Mouse (Mus musculus) hematopoietic stem cell, adult 5-6 weeks (primary cell): ENCODE results near the gene Elf2. TPM values are rescaled to one million over a fixed set of nuclear protein-coding genes. Genes with fewer than 3 reads are reported as not detected.
A peak's percentile ranks its signal among the peaks of the same experiment; 100 is the strongest.

Experiments
- ATAC-seq, 2 experiments: fragments of 125-278 bp in 1 of 2; replicated peaks in 1 of 2; 2 replicates each; pipeline ENCODE4 v1.8.0; 2016 to 2017; ENCODE audit warnings: inconsistent platforms in 2 of 2, mild to moderate bottlenecking in 2 of 2, moderate number of reproducible peaks in 2 of 2, low read depth in 1 of 2, moderate TSS enrichment in 1 of 2; ENCODE audit not compliant: low FRiP score in 2 of 2, poor library complexity in 2 of 2, severe bottlenecking in 2 of 2, insufficient read depth in 1 of 2, low TSS enrichment in 1 of 2
- total RNA-seq: library from RNA; stranded (forward); fragments of 172-1452, 232-1000 nt; gene quantifications from 2 replicates; pipeline ENCODE4 v1.2.3, GENCODE M21; 2017

The Elf2 gene
- total RNA-seq, 1 experiment from 2014 or later = 205 TPM

GRCm38 (mm10) chr3:51311638-51312037, 28.8 kb downstream of the Elf2 start:
- ATAC-seq = peak; percentile 70 to 82

- no peak for ATAC-seq
Observed at GRCm38 (mm10) chr3:51310098-51310497, 30.4 kb downstream of the Elf2 start.

- ATAC-seq = no peak
Observed at GRCm38 (mm10) chr3:51306621-51307020, 33.8 kb downstream of the Elf2 start.

GRCm38 (mm10) chr3:51305961-51306360, 34.5 kb downstream of the Elf2 start:
- no peak for ATAC-seq

GRCm38 (mm10) chr3:51302971-51303476, 37.4 kb downstream of the Elf2 start:
- ATAC-seq = no peak

GRCm38 (mm10) chr3:51301583-51301982, 38.9 kb downstream of the Elf2 start:
- no peak for ATAC-seq

- no peak; a peak in 1 of 4 replicates for ATAC-seq
Observed at GRCm38 (mm10) chr3:51296790-51297189, 43.7 kb downstream of the Elf2 start.

GRCm38 (mm10) chr3:51295225-51295624, 45.2 kb downstream of the Elf2 start:
- no peak for ATAC-seq

- no peak for ATAC-seq
Observed at GRCm38 (mm10) chr3:51294251-51294650, 46.2 kb downstream of the Elf2 start.

- peak; percentile 59 to 83 for ATAC-seq
Observed at GRCm38 (mm10) chr3:51288880-51289821, 51.3 kb downstream of the Elf2 start.

- ATAC-seq = 0 out of 4 replicates have a peak, but pooled peaks of 1 of the 2 experiments have one; percentile 22
Observed at GRCm38 (mm10) chr3:51284375-51284774, 56.1 kb downstream of the Elf2 start.

GRCm38 (mm10) chr3:51281727-51282126, 58.7 kb downstream of the Elf2 start:
- no peak for ATAC-seq

- no peak for ATAC-seq
Observed at GRCm38 (mm10) chr3:51278433-51278832, 62.0 kb downstream of the Elf2 start.

GRCm38 (mm10) chr3:51277201-51278150, 63.0 kb downstream of the Elf2 start:
- ATAC-seq = peak; percentile 13 to 61; a peak in 3 of 4 replicates

GRCm38 (mm10) chr3:51276421-51277111, 63.9 kb downstream of the Elf2 start:
- no peak for ATAC-seq

- ATAC-seq = peak; percentile 94 to 98
Observed at GRCm38 (mm10) chr3:51275956-51276398, 64.5 kb downstream of the Elf2 start.
